Mouse (Mus musculus): Measurements from ENCODE around the gene Cep135.

DNA sequence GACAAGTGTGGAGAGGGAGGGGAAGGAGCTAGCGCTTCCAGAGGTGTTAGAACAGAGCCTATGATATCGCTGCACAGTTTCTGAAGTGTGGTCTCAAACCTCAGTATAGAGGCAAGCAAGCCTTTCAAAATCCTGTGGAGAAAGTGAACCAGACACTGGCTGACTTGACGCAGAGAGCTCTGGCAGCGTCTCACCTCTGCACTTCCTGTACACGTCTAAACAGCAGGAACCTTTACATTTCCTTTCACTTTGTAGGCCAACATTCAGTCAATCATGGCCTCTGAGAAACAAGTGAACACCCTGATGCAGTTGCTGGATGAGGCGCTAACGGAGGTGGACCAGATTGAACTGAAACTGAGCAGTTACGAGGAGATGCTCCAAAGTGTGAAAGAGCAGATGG, 45.3 kb upstream of the Cep135 start:
- no peak for TF ChIP-seq CTCF (IDR thresholded peaks at IDR 0.05)
- no peak for TF ChIP-seq EP300 (IDR thresholded peaks at IDR 0.05)

Measured in lung, postnatal 0 days (tissue).